Mouse (Mus musculus) liver, adult (tissue): Measurements from ENCODE around the gene Anapc15-ps.
A peak's percentile ranks its signal among the peaks of the same experiment; 100 is the strongest.

Experiments
- GATA4 ChIP-seq: IDR thresholded peaks from 2 replicates; pipeline ENCODE4 v1.6.1; 2014; ENCODE audit warnings: mild to moderate bottlenecking, low read length; ENCODE audit not compliant: insufficient replicate concordance

Gene Anapc15-ps

DNA sequence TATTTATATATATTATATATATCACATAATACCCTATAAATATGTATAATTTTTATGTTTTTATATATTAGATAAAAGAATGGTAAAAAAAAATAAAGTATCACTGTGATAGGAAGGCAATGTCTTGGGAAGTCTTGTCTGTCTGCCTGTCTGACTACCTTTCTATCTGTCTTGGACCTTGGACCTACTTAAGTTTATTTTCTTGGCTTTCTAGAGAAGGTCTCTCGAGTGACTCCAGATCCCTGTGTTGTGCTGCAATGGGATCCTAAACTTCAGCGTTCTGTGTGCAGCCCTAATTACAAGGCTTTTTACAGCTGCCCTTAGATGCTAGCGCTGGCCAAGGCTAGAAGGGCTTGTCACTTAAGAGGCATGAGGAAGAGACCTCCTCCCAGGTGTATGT lies 8.6 kb downstream of the Anapc15-ps start:
- TF ChIP-seq GATA4, result no peak

DNA sequence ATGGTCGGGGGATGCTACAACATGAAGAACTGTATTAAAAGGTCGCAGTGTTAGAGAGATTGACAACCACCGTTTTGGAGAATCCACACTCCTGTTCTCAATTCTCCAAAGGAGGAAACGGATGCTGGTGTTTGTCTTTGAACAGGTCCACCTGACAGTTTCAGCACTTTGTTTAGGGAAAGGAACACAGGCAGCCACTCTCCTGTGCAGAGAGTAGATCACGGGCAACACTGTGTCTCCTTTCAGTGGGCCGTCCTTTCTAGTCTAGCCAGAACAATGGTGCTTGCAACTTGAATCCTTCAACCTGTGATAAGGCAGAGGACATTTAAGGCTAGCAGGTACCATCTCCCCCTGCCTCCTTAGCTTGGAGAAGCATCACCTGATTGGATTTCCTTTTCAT lies 12.9 kb downstream of the Anapc15-ps start:
- TF ChIP-seq GATA4, result no peak

DNA sequence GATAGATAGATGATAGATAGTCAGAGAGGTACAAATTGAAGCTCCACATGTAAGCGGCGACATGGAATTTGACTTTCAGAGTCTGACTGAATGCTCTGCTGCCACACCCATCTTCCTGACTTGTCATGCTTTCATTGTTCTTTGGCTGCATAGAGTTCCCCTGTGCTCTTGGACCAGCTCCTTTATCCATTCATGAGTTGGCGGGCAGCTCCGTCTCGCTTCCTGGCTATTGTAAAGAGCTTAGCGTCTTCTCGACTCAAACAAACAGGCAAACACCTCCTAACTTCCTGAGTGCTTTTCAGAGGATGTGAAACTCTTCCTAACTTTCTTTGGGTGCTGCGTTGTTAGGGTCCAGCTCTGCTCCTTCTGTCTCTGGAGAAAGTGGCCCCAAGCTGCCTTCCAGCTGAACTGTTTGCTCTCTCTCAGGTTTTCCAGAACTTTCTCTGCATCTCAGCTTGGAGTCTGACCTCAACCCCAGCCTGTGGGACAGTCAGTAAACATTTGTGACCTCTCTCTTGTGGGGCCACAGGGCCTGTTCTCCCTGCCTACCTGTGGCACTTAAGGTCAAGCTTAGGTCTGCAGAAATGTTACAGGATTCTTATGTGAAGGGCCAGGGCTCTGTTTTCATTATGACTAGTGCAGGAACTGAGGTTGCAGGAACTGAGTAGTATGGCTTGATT lies 13.6 kb downstream of the Anapc15-ps start:
- TF ChIP-seq GATA4, result no peak

DNA sequence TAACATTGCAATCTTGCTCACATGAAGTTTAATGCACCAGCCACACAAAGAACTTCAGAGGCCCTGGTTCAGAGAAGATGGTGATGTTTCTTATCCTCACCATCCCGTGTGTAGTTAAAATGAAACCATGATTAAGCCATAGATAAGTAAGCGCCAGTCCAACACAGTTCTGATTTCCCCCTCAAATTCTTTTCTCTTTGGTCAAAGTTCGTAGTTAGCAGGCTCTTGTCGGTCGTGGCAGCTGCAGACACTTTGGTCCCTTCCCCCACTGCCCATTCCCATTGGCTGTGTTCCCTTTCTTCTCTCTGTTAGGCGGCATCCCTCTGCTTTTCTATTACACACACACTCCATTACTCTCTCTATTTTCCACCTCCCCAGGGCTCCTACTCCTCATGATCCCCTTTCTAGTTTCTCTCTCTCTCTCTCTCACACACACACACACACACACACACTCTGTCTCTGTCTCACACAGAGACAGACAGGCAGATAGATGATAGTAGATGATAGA lies 14.4 kb downstream of the Anapc15-ps start:
- no peak for TF ChIP-seq GATA4

DNA sequence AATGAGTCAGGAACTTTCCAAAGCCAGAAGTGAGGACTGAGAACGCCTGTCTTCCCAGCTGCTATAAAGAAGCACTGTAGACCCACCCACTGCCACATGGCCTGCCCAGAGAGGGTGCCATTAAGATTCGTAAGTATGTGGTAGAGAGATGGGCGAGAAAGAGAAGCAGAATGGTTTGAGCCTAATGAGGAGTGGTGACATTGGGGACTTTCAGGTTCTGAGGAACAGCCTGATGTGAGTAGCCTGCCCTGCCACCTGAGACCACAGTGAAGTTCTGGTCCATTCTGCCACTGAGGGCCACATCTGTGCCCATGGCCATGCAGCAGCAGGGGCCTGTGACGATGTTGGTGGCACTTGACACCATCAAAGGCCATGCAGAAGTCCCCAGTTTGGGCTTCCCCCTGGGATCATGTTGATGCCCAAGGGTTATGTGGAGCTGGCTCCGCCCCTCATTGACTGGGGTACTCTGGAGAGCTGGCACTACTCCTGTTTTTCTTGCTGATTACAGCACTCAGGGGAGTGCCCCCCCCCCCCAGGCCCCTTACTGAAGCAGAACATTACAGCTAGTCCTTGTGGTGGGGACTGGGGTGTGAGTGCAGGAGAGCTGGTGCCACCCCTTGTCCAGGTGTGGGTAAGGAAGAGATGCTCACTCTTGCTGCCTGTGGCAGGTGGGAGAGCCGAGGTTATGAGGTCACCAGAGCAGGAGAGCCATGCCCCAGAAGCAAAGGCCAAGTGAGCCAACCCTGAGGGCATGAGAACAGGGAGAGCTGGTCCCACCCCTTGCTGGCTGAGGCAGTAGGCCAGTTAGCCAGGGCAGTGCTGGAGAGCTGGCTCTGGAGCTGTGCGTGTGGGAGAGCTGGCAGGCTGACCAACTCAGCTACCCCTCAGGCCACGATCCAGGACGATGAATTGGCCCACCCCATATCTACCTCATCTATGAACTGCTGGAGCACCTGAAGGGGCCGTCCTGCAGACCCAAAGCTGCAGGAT lies 16.7 kb downstream of the Anapc15-ps start:
- no peak for TF ChIP-seq GATA4

DNA sequence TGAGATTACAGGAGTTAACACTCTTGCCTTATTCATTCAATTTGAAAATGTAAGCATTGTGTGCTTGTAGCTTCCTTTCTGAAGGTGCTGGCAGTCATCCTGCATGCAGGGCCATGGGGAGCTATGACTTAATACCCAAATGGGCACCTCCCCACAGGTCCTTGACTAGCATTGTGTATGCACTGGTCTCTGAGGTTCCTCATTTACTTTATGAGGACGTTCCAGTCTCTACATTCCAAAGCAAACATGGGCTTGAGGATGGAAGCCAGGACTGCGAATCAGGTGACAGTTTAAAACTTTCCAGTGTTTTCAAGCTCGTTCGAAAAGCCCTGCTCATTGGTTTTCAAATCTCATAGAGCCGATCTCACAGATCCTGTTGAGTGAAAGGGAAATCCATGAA lies 21.1 kb downstream of the Anapc15-ps start:
- no peak for TF ChIP-seq GATA4

DNA sequence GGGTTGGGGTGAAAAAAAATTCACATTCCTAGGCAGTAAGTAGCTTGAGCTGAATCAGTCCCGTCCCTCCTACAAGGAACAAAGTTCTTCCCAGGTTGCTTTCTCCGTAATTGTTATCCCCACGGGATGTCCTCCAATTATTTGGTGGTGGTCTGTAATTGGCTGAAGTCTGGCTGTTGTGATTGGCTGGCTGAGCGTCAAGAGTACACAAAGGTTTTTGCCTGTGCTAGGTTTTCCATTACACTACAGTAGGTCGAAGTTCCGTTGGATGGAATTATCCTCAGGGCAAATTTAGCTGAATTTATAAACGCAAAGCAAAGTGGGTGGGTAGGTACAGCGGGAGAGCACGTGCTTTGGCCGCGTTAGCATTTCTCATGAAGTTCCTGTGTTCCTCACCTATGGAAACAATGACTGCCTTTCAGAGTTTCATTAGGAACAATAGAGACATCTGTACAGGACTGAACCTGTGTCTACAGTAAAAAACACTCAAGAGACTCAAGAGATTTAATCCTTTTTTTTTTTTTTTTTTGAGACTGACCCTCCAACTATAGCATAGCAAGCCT lies 24.8 kb downstream of the Anapc15-ps start:
- TF ChIP-seq GATA4, result no peak

DNA sequence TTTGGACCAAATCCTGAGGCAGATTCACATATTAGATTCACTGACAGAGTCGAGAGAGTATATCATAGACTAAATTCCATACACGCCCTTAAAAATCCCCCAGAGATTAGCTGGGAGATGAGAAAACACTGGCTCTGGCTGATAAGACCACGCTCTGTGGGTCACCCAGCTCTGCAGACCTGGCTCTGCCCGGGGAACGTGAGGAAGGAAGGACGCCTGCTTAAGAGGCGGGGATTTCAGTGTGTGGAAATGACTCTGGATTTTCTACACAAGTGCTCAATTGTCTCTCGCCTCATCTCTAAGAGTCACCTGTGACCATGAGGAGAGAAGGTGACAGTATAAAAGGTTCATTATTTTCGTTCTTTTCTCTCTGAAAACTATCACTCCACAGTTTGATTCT lies 26.1 kb downstream of the Anapc15-ps start:
- TF ChIP-seq GATA4, result no peak

DNA sequence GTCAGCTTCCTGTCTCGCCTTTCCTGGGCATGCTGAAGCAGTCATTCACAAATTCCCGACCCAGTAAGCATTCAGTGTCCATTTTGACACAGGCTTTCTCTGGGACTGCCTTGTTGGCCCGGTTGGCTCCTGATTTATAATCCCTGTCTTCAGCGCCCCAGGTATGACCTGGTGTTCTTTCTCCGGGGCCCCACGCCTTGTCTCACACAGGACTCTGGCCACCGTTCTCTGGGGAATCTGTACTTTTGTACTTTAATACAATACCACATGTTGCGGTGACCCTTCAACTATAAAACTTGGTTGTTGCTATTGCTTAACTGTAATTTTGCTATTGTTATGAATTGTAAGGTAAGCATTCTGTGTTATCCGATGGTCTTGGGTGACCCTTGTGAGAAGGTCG lies 26.7 kb downstream of the Anapc15-ps start:
- no peak for TF ChIP-seq GATA4

DNA sequence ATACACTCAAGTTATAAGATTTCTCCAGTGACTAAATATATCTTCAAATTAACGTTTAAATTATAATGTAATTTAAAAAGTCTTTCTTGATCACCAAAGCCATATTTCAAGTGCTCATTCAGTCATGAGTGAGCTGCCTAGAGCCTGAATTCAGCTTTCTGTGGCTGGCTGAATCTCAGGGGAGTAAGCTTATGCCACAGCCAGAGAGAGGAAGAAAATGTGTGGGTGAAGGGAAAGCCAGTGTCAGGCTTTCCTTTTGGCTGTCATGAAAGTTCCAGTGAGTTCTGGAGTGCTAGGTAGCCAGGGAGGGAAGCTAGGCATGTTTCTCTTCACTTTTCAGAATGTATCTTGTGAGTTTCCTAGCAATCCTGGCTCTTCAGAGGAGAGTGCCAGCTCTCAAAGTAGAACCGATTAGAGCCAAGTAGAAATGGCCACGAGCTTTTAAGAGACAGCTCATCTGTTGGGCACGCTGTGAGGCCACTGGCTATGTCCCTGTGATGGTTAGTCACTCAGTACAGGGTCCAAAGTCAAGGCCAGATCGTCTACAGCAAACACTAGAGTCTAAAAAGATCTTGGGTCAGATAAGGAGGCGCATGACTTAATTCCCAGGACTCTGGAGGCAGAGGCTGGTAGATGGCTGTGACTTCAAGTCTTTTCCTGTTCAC lies 29.4 kb downstream of the Anapc15-ps start:
- TF ChIP-seq GATA4, result peak; percentile 98

DNA sequence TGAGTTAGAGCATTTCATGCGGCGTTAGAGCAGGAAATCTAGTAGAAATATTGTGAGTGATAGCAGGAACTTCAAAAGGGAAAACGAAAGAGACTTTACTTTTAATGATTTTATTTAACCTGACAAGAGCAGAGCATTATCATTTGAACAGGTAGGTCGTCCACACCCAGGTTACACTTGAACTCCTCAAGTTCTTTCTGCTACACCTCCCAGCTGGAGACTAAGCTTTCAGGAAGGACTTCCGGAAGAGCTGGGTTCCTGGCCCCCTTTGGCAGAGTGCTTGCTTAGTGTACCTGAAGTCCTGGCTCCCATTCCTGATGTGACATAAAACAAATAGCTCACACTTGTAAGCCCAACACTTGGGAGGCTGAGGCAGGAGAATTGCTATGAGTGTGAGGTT lies 30.2 kb downstream of the Anapc15-ps start:
- TF ChIP-seq GATA4, result no peak

DNA sequence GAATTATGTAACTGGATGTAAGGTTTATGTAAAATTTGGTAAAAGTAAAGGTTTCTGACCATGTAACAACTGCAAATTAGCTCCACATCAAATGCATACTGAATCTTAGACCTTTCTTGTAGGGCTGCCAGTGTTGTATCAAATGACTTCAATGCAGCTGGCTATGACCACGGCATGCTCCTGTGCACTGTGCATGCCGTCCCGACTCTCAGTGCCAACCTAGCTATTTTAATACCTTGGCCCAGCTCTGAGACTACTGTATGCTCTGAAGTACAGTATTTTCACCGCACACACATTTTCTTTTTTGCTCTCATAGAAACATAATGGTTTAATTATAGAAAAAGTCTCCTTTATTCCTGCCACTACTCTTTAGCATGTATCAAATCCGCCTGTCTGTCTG lies 31.9 kb downstream of the Anapc15-ps start:
- TF ChIP-seq GATA4, result no peak

DNA sequence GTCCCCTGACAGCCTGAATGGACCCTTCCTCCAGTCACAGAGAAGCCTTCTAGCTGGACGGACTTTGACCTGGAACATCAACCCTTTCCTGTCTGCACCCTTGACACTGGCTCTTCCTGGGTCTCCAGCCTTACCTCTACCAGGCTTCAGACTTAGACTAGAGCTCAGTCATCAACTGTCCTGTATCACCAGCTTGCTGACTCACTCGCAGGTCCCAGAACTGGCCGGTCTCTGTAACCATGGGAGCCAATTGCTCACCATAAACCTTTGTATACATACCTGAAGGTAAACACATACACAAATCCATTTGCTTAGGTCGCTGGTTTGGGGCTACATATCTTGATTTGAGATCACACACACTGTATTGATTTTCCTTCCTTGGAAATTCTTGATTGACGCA lies 33.8 kb downstream of the Anapc15-ps start:
- TF ChIP-seq GATA4, result no peak

DNA sequence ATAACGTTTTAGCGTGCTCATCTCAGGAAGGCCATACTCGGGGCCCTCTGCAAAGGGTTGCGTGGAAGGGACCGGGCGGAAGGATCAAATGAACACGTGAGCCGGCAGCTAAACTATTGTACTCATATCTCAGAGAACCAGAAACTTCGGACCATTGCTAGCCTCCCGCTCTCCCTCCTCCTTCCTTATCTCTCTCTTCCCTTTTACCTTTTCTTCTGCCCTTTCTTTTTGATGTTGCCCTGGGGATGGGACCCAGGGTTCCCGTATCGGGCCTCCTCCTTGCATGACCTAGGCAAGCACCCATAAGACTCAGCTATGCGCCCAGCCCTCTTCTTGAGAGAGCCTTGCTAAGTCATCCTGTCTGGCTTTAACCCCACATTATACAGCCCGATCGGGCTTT lies 38.5 kb downstream of the Anapc15-ps start:
- TF ChIP-seq GATA4, result no peak

DNA sequence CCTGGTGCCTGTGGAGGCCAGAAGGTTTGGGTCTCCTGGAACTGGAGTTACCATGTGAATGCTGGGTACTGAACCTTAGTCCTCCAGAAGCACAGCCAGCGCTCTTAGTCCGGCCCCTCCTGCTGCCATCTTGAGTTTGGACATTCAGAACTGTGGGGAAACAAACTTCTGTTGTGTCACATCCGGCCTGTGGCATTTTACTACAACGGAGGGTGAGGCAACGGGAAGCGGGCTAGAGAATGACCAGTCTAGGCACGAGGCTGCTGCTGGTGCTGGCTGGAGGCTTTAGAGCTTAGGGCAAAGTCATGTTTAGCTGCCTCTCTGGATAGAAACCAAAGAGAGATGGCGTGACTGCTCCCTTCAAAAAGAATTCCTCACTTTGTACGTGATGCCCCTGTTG lies 39.0 kb downstream of the Anapc15-ps start:
- no peak for TF ChIP-seq GATA4
